Mouse (Mus musculus) embryonic fibroblast, embryonic 13.5 days (primary cell): ENCODE results near the gene Rlbp1.

Experiments
- CTCF ChIP-seq: IDR thresholded peaks from 2 replicates; pipeline ENCODE4 v1.5.1; 2011; ENCODE audit warnings: mild to moderate bottlenecking, control low read depth, low read length, moderate library complexity, borderline replicate concordance; ENCODE audit not compliant: insufficient read depth
- POLR2A ChIP-seq: IDR thresholded peaks from 2 replicates; pipeline ENCODE4 v1.6.1; 2011; ENCODE audit warnings: low read depth, mild to moderate bottlenecking, control low read depth, low read length, moderate library complexity

GRCm38 (mm10) chr7:79387991-79388390 is 1.1 kb upstream of the Rlbp1 start:
- TF ChIP-seq POLR2A (no peak), CTCF (no peak)
